Mouse (Mus musculus): ENCODE data around the gene Atp5e. TPM values are rescaled to one million over a fixed set of nuclear protein-coding genes. Genes with fewer than 3 reads are reported as not detected.

The Atp5e gene
- total RNA-seq (2022): 1,000 to 10,000 TPM; 1,537 to 1,974 (median 1,684) TPM

DNA sequence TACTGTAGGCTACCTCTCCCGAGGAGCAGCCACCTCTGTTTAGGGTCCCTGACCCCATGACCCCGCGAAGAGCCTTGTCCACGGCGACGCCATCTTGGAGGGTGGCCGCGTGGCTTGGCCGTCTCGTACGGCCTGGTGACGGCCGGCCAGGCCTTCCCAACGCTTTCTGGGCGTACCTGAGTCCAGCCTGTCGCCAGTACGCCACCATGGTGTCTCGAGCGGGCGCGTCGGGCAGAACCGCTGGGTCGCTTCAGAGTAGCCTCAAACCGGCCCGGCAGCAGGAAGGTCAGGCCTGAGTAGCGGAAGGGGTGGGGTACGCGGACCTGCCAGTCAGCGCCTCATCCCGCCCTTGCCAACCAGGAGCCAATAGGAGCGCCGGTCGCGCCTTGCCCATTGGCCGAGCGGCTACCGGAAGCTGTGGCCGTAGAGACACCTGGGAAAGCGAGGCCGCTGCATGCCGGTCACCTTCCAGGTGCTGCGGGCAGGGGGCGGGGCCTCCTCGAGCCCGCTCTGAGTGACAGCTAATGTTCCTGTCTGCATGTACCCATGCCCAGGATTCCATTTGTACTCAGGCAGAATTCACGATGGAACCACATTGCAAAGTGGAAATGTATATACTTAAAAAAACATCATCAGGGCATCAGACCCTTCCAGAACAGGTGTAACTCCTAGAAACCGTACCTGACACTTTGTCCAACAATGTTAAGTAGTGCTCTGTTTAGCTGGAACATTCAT, at the start of gene Atp5e:
Atp5e (minus strand) TSS at position 317 of the 735 bp plus-strand sequence.
- peak; percentile 95 for DNase-seq (ENCODE audit: low spot score)

DNA sequence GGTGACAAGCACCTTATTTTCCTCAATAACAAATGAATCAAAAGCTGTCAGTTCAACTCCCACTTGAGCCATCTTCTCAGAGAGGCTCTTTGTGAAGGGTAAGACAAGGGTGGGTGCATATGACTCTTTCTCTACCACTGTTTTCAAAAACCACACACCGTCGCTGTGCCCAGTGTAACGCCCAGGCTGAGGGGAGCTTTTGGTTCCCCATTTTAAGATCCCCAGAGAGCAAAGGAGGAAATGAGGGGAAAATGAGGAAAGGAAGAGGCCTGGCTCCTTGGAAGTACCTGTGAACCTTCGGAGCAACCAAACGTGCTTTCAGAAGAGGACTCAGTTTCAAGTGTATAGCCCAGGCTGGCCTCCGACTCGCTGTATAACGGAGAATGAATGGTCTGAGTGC, 45.9 kb upstream of the Atp5e start:
- DNase-seq (ENCODE audit: low spot score): no peak

DNA sequence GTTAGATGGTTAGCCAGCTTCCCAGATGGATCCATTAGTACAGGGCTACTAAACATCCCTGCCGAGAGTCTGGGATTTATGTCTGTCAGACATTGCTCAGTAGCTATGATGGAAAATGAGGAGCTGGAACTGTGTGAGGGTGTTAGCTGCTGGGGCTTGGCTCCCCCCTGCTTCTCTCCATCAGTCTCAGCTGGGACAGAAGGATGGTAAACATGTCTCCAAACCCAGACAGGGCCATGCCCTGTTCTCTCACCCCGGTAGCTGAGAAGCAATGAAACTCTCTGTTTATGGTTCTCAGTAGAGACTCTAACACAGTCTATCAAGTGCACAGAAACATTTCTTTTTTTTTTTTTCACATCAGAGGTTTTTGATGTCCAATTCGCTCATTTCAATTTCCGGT, 44.1 kb upstream of the Atp5e start:
- DNase-seq (ENCODE audit: low spot score): no peak

DNA sequence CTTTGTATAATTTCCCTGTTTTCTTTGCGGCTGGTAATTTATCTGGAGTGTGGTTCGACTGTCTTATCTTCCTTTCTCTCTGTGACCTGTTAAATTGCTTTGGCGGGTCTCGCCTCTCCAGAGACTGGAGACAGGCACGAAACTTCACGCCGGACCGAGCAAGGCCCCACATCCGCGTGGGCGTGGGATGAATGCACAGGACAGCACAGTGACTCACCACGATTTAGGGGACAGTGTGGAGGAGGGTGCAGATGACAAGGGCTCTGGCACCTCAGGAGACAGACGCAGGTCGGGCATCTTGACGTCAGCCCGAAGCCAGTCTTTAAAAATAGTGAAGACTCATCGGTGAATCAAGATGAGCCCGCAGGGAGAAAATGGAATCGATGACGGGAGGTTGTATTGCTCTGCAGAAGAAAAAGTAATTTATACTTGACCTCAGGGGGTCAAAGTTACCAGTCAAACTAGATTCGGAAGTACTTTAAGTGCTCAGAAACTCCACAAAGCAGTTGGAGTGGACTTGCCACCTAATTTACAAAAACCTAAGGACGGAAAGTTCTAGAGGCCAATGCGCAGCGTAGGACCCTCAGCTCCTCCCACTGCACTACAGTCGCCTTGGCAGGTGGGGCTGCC, 39.0 kb upstream of the Atp5e start:
- DNase-seq (ENCODE audit: low spot score): no peak

DNA sequence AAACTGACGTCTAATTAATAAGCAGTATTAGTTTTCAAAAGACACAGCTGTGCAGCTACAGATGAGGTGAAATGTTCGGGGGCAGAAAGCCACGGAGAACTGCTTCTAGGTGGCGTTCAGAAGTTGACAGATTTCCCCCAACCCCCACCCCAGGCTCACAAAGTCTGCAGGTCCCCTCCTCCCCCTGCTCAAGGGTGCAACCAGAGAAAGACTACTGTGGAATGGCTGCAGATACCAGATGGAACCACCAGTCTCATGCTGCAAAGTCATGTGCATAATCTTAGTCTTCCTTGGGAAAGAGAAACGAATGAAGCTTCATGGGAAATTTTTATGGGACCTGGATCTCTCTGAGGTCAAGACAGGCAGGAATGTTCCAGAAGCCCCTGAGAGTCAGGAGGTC, 38.4 kb upstream of the Atp5e start:
- no peak for DNase-seq (ENCODE audit: low spot score)

DNA sequence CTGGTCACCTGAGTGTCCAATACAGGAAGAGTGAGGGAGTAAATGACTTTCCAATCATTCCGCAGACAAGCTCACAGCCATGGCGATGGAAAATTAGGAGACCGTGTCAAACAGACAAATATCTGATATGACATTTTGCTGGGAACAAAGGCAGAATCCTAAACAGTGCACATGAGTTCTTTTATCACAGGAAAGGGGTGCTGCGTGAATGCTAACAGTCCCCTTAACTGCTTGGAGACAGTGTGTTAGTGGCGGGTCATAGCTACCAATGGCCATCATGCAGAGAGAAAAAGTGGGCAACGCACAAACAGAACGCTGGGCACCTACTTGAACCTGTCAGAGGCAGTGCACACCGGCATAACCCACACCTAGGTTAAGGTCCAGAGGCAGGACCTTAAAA, 37.6 kb upstream of the Atp5e start:
- no peak for DNase-seq (ENCODE audit: low spot score)

DNA sequence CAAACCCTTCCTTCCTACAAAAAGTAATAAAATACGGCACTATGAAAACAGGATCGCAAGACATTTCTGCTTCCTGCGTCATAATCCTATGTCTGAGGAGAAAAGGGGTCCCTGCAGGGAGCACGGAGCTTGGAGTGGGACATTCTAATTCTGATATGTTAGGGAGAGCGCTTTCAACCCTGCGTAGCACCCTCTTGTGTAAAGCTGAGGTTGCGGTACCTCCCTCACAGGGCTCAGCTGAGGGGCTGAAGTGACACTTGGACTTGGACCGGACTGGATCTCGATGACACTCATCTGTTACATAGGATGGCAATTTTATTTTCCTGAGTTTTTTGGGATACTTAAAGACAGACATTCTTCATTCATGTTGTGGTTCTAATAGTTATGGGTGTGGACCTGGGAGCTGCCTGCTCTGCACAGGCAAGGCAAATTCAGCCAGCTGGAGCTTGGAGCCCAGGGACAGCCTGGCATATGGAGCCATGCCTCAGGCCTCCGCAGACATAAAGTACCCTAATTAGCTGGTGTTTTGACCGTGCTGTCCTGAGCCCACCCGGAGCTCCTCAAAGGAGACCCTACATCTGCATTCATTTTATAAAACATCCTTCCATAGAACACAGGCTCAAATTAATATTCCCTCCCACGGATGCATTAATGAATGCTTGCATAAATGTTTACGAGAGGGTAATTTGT, 37.1 kb upstream of the Atp5e start:
- DNase-seq (ENCODE audit: low spot score): no peak

DNA sequence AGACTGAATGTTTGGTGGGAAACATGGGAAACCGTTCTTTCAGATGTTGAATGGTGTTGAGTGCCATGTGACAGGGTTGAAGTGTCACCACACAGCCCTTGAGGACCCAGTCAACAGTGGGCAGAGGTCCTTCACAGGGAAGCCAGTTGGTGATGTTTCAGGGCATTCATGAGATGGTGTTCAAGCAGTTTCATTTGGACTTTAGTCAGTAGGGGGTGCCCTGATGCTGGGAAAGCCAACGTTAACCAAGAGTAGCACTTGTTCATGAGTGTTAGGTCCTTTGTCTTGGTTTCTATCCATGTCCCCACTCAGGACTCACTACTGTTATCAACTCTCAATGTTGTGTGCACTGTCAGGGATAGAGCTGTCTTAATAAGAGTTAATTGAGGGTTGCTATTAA, 29.0 kb upstream of the Atp5e start:
- peak; percentile 16 for DNase-seq (ENCODE audit: low spot score)

DNA sequence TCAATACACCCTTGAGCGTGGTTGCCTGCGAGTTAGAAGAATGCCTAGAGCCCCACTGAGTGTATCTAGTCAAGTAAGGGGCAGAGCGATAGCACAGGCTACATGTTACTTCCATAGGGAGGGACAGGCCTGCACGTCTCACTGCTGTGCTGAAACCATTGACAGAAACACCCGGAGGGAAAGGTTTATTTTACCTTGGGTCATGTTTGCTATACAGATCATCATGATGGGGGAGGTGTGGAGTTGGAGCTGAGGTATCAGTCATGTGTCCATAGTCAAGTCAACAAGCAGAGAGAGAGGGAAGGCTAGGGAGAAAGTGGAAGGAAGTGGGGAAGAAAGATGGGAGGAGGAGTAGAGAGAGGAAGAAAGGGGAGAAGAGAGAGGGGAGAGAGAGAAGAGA, 23.1 kb upstream of the Atp5e start:
- no peak for DNase-seq (ENCODE audit: low spot score)

DNA sequence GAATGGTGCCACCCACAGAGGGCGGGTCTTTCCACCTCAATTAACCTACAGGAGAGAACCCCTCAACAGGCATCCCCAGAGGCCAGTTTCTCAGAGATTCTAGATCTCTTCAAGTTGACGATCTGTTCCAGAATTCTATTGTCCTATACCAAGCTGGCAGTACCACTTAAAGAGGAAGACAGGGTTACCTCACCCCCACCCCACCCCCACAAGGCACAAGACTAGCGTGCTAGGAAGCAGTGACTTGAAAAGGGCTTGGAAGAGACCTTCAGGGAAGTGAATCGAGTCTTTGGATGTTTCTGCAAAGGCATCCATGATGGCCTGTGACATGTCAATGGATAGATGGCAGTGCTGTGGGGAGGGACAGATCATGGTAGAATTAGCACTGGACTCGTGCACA, 14.8 kb upstream of the Atp5e start:
- DNase-seq (ENCODE audit: low spot score): no peak

DNA sequence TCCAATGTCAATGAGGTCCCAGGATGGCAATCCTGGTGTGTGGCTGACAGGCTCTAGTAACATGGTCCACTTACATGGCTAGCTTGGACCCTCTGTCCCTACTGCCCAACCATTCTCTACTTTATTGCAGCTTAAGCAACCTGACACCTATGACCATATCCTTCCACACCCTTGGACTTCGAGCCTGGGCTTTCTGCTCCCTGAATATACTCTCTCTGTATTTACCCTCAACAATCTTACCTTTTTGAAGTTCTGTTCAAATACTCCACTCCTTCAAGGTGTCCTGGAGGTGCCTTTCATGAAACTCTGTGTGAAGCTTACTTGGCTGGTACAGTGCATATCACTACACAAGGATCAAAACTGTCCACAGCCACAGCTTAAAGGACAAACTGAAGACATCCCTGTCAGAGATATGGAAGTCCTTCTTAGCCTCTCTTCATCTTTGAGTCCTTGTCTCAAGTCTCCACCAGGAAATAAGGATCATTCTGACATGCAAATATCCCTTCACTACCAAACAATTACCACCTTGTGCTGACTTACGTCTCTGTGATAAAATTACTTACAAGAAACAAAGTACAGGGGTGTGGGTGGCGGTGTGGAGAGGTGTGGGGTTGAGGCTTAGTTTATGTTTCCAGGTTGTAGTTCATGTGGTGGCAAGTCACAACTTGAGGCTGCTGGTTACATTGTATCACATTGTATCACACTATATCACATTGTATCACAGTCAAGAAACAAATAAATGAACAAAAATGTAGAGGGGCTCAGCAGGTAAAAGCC, 13.8 kb upstream of the Atp5e start:
- DNase-seq (ENCODE audit: low spot score): no peak

DNA sequence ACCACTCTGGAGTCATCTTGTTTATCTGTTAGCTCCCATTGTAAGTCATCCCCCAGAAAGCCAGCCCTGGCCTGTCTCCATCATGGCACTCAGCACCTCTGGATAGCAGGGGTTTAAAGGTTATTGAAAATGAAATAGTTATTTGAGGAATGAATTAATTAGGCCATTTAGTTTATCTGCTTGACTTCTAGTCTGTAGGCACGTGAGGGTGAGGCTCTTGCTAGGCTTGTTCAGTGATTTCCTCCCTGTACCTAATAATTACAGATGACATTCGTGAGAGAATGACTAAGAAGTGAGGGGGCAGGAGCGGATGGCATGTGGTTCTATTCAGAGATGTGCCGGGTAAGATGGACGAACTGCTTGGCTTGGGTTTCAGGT, 9.6 kb upstream of the Atp5e start:
- DNase-seq (ENCODE audit: low spot score): no peak

DNA sequence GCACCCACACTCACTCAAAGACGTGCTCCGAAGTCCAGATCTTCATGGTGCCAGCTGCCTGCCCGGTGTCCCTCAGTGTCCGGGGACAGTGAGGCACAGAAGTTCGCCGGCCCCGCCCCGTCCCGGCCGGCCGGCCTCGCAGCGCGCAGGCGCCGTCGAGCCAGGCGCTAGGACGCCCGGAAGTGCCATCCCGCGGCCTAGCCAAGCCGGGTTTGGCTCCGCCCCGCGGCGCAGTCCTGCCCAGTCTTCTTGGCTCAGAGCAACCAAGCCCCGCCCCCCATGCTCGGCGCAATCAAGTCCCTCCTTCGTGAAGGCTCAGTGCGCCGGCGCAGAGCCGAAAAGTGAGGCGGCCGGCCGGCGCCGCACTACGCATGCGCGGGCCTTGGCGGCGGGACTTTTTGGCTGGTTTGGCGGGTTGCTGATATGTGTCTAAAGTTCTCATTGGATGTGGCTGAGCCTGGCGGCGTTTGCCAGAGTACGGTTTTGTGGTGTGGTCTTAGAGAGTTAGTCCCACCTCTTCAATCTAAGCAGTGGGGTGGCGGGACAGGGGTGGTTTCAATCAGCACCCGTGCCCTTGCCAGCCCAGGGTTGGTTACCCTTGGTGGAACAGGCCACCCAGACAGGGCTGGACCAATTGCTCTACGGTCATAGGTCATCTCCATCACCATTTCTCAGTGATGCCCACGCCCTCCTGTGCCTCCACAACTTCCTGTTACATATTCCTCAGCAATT, 9.1 kb upstream of the Atp5e start, which contains the start of gene Prelid3b:
Prelid3b (minus strand) TSS at position 264 of the 732 bp plus-strand sequence.
- peak; percentile 98 for DNase-seq (ENCODE audit: low spot score)

DNA sequence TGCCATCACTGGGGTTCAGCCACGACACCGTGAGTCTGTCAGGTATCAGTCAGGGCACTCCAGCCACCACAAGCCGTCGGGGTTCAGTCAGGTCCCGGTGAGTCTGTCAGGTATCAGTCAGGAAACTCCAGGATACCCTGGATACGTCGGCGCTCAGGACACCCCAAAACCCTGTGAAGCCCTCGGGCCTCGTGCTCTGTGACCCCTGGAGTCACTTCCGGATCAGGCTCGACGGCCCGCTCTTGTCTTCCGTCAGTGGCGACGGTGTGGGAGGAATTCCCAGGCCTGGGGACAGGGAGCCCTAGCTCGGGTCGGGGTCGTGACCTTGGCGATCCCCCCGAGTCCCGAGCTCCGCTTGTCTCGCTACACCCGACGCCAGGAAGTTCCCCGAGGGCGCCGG, 8.5 kb upstream of the Atp5e start:
- no peak for DNase-seq (ENCODE audit: low spot score)

DNA sequence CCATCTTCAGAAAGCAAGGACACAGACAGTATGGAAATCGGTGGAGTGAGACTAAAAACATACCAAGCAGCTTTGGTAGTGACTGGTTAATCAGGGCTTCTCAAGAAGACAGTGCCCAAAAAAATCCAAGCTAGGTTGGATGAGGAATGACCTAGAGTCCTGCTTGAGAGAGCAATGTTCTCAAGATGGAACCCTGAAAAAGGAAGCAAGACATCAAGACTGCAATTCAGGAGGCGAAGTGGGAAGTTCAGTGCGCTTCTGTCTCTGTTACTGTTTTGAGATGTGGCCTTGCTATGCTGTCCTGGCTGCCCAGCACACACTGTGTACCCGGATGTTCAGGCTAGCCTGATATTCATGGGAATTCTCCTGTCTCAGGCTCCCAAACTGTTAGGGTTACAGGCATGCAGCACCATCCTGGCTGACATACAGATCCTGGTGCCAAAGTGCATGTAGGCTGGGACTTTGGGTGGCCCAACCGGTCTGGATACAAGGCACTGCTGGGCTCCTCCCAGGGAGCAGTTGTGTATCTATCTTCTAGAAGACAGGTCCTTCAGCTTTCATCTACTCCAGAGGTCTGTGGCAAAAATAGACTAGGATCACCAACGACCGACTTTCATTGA, 7.0 kb upstream of the Atp5e start:
- DNase-seq (ENCODE audit: low spot score): peak; percentile 3

DNA sequence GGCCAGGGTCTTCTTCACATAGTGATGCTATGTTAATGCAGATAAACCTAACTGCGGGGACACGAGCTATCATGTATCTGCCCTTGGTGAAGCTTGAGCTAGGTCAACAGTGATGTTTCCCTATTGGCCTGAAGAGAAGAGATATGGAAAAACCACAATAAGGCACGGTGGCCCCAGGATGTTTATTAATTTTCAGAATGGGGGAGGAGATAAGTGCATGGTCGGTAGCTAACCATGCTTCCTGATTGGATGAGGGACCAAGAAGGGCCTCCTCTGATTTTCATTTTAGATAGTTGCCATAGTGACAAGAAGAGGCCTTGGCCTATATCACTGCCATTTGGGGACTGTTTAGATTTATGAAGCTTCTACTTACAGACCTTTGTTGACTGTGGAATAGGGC, 6.4 kb upstream of the Atp5e start:
- no peak for DNase-seq (ENCODE audit: low spot score)

DNA sequence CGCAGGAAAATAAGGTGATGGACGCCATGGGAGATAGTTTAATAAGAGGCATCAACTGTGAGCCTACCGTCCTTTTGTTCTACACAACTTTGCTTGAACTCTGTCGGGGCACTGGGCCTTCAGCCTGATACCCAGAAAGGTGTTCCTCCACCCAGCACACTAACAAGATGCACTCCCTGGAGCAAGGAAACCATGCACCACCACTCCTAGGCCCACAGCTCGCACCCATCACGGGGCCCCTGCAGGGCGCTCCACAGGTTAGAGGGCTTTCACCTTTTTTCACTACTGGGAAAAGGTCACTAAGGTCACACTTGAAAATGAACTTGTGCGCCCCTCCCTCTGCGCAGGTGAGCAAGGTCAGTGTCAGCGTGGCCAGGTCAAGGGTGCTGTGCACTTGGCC, 535 bp downstream of the Atp5e start:
- no peak for DNase-seq (ENCODE audit: low spot score)

DNA sequence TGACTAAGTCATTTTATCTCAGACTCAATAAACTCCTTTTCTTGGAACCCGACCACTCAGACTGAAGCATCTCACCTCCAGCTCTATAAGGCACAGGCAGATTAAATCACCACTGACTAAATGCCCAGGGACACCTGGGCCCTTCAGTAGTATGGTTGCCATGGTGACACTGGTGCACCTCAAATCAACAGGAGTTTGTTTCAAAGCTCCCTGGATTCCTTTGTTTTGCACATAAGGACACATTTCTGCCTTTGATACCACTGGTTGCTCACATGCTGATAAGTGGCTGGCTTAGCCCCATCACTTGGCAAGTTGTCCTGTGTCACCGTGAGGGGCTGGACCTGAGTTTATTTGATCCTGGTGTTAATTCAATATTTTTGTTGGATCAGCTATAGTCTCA, 4.5 kb downstream of the Atp5e start:
- DNase-seq (ENCODE audit: low spot score): no peak

DNA sequence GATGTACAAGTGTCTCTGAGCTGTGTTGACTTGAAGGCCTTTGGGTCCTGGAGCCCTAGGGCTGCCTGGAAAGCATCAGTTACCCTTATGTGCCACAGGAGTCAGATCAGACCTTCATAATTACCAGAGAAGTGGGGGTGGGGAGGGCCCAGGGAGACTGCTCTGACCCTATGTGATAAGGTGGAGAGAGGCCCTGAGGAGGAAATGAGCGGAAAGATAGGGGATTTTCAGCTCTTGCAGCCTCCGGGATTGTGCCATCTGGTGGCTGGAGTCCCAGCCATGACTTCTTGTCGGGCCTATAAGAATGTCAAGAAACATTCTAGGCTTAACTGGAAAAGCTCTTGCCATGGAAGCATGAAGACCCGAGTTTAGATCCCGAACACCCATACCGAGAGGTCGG, 10.2 kb downstream of the Atp5e start:
- no peak for DNase-seq (ENCODE audit: low spot score)

DNA sequence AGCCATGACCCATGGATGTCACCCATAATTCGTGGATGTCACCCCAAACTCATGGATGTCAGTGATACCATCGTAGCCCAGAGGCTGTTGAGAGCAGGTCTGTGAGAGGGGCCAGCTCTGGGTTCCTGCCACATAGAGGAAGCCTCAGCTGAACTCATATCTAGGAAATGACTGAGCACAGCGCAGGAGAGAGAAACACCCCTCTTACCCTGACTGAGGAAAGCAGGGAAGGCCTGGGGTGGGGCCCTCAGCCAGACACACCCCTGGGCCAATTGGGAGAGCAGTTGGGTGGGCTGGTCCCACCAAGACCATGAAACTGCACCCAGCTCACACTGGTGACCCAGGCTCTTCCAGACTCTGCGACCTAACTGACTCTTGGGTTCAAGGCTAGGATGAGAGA, 13.6 kb downstream of the Atp5e start, which contains the start of gene Tubb1:
Tubb1 (plus strand) TSS at position 343 of the 400 bp plus-strand sequence.
- DNase-seq (ENCODE audit: low spot score): no peak

DNA sequence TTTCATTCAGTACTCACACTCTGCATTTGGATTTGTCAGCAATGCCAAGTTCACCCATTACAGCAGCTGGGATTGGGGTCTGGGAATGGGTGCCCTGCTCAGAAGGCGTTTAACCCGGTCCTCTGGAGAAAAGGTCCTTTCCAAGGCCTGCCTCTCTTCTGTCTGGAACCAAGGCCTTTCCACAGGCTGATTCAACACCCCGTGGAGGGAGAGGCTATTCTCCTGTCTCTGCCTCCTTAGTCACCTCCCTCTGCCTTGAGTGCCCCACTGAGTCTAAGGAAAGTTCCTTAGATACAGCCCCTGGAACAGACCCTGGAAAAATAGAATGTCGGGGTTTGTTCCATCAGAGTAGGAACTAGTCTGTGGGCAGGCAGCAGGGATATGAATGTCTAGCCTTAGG, 15.5 kb downstream of the Atp5e start:
- no peak for DNase-seq (ENCODE audit: low spot score)
